Mouse (Mus musculus): Measurements from ENCODE around the gene Gm21773.
"Not testable (repeated sequence)": the region's sequence is repeated elsewhere in the genome, so short reads cannot be mapped to it uniquely, and the experiment has no call there.

Gene Gm21773

DNA sequence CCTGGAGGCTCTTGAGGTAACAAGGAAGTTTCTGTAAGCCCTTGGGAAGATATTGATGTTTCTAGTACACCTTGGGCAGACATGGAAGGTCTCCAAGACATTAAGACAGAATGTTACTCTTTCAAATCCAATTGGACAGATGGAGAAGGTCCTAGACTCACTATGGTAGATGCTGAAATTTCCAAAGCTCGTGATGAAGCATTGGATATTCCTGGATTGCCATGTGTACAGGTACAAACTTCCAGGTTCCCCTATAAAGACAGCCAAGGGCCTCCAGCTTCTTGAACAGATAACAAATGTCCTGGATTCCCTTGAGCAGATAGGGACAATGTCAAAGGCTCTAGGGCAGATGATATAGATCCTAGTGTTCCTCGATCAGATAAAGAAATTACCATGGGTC, at the start of gene Gm21773:
TSS of gene Gm21773 (minus strand) at position 101 of the 400 bp plus-strand sequence.
- in situ Hi-C loops (cut with MboI) = not testable (repeated sequence)
